Comparison of ENCODE assay signal across 21 mouse cellular contexts in the genomic region with DNA sequence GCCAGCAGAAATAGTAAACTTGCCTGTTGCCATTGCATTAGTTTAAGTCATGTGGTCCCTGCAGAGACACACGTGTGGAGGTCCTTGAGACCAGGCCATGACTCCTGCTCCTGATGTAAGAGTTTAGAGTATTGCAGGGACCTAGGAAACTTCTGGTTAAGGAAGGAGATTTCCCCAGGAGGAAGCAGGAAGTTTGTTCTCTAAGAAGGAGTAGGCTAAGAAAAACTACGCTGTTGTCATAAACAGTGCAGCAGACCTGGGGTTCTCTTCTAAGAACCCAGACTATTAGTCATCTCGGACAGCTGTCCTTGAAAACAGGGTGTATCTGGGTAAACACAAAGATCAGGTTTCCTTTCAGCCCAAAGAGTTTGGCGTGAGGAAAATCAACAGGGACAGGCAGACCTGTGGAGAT. TPM values are rescaled to one million over a fixed set of nuclear protein-coding genes. Genes with fewer than 3 reads are reported as not detected.
DNase-seq lines count a peak whose midpoint lies in the region; ATAC-seq and TF ChIP-seq lines count a peak whose summit lies in the region.
"Had no signal": no experiment of that assay in that cellular context is flagged by ENCODE, and none has a peak within 500 bp of the region (broad histone marks: within the 10 kb centered on the region; RNA-seq: fewer than 3 reads in every experiment).

No protein-coding gene starts in this region.

- WGBS in kidney, postnatal 0 days, result 16% methylated on average over 4 of the region's 4 CpGs
- WGBS in intestine, postnatal 0 days, result 9% methylated on average over 4 of the region's 4 CpGs
- WGBS in hindbrain, embryonic 13.5 days, result 56% methylated on average over 4 of the region's 4 CpGs

- CTCF ChIA-PET in Patski (lab: Charles Lee), result no interaction called here

- ATAC-seq in kidney, postnatal 0 days (replicated peaks; ENCODE audit: low FRiP score, low read depth), result no peak
- no peak for ATAC-seq in Patski
- peak; percentile 68 for ATAC-seq in intestine, postnatal 0 days
- no peak for ATAC-seq in hindbrain, embryonic 13.5 days (ENCODE audit: low FRiP score)
- ATAC-seq: forebrain, embryonic 13.5 days; midbrain, embryonic 16.5 days had no signal

- no peaks in the 10 kb centered on the region for H3K27me3 ChIP-seq in kidney, postnatal 0 days (ENCODE audit: insufficient read depth, low read length)
- H3K27me3 ChIP-seq in Patski (no peaks in the 10 kb centered on the region), myocyte (ENCODE audit: control insufficient read depth, insufficient read depth, insufficient read length) (no peaks in the 10 kb centered on the region)
- no peaks in the 10 kb centered on the region for H3K27me3 ChIP-seq in intestine, postnatal 0 days (replicated peaks; ENCODE audit: control insufficient read depth, insufficient read depth, low read length)
- no peaks in the 10 kb centered on the region for H3K27me3 ChIP-seq in hindbrain, embryonic 13.5 days
- H3K27me3 ChIP-seq: CH12.LX; embryonic facial prominence, embryonic 15.5 days; forebrain, embryonic 13.5 days; neural tube, embryonic 13.5 days; stomach, embryonic 15.5 days had no signal

- POLR2A ChIA-PET in Patski (lab: Charles Lee), result no interaction called here

- in situ Hi-C loops in Patski (cut with MboI; ENCODE audit: low pct_unique_long_range_greater_than_20kb), result no loop called here

- no peaks in the 10 kb centered on the region for H3K79me2 ChIP-seq in myocyte (ENCODE audit: control insufficient read depth, insufficient read depth)

- H3K4me3 ChIP-seq in kidney, postnatal 0 days (replicated peaks; ENCODE audit: low read depth, low read length), result no peak overlapping the region
- H3K4me3 ChIP-seq in intestine, postnatal 0 days (ENCODE audit: low read depth, low read length), result no peak overlapping the region
- H3K4me3 ChIP-seq in myocyte, result no peak overlapping the region
- H3K4me3 ChIP-seq in hindbrain, embryonic 13.5 days, result no peak overlapping the region
- H3K4me3 ChIP-seq: embryonic facial prominence, embryonic 15.5 days; forebrain, embryonic 13.5 days; neural tube, embryonic 13.5 days; stomach, embryonic 15.5 days had no signal

- DNase-seq in kidney, postnatal 0 days (ENCODE audit: low spot score), result peak; percentile 10
- DNase-seq in kidney, adult 18-20 months, result no peak
- peak; percentile 27 for DNase-seq in Patski (ENCODE audit: low read depth, low spot score)
- no peak for DNase-seq in cerebellum, postnatal 25 days
- no peak for DNase-seq in cerebellum, adult 9-10 months
- DNase-seq: heart, adult 18-20 months; kidney, adult 2 months; kidney, postnatal 4 days; retina, postnatal 1 day; thymus, postnatal 25 days had no signal

- H3K9me3 ChIP-seq in kidney, postnatal 0 days (replicated peaks; ENCODE audit: low read length), result no peaks in the 10 kb centered on the region
- no peaks in the 10 kb centered on the region for H3K9me3 ChIP-seq in intestine, postnatal 0 days (ENCODE audit: control insufficient read depth)
- no peaks in the 10 kb centered on the region for H3K9me3 ChIP-seq in hindbrain, embryonic 13.5 days
- H3K9me3 ChIP-seq: embryonic facial prominence, embryonic 15.5 days; forebrain, embryonic 13.5 days; neural tube, embryonic 13.5 days; stomach, embryonic 15.5 days had no signal

- no peak for TF ChIP-seq CTCF in kidney, postnatal 0 days (IDR thresholded peaks at IDR 0.05; ENCODE audit: low read depth)
- no peak for TF ChIP-seq CTCF in Patski (IDR thresholded peaks at IDR 0.05)
- TF ChIP-seq CTCF in intestine, postnatal 0 days (IDR thresholded peaks at IDR 0.05; ENCODE audit: low read depth), result no peak

- no peak overlapping the region for H3K9ac ChIP-seq in kidney, postnatal 0 days (ENCODE audit: low read depth, low read length)
- no peak overlapping the region for H3K9ac ChIP-seq in intestine, postnatal 0 days (ENCODE audit: low read depth, low read length)
- no peak overlapping the region for H3K9ac ChIP-seq in hindbrain, embryonic 13.5 days
- H3K9ac ChIP-seq: embryonic facial prominence, embryonic 15.5 days; forebrain, embryonic 13.5 days; hindbrain, embryonic 14.5 days; liver, embryonic 14.5 days; neural tube, embryonic 13.5 days; stomach, embryonic 15.5 days had no signal

- no peaks in the 10 kb centered on the region for H3K4me1 ChIP-seq in kidney, postnatal 0 days (replicated peaks; ENCODE audit: insufficient read depth, low read length)
- no peaks in the 10 kb centered on the region for H3K4me1 ChIP-seq in intestine, postnatal 0 days (replicated peaks; ENCODE audit: control insufficient read depth, insufficient read depth, low read length)
- no peaks in the 10 kb centered on the region; the same call in 1 of the 2 replicates for H3K4me1 ChIP-seq in hindbrain, embryonic 13.5 days (replicated peaks)
- H3K4me1 ChIP-seq: embryonic facial prominence, embryonic 15.5 days; forebrain, embryonic 13.5 days; neural tube, embryonic 13.5 days; stomach, embryonic 15.5 days had no signal

- H3K4me2 ChIP-seq in kidney, postnatal 0 days (ENCODE audit: low read length), result no peak overlapping the region
- no peak overlapping the region for H3K4me2 ChIP-seq in intestine, postnatal 0 days (replicated peaks; ENCODE audit: low read depth)
- H3K4me2 ChIP-seq in myocyte (ENCODE audit: low read depth), result peak overlapping the region; percentile 94
- no peak overlapping the region for H3K4me2 ChIP-seq in hindbrain, embryonic 13.5 days
- H3K4me2 ChIP-seq: embryonic facial prominence, embryonic 15.5 days; forebrain, embryonic 13.5 days; hindbrain, embryonic 14.5 days; neural tube, embryonic 13.5 days; stomach, embryonic 15.5 days had no signal

- H3K27ac ChIP-seq in kidney, postnatal 0 days, result 0 out of 2 replicates have a peak overlapping the region, but pooled peaks have one; percentile 8
- H3K27ac ChIP-seq in intestine, postnatal 0 days (ENCODE audit: low read depth, low read length), result no peak overlapping the region
- H3K27ac ChIP-seq in hindbrain, embryonic 13.5 days, result no peak overlapping the region
- H3K27ac ChIP-seq: embryonic facial prominence, embryonic 15.5 days; forebrain, embryonic 13.5 days; hindbrain, embryonic 14.5 days; liver, embryonic 14.5 days; neural tube, embryonic 13.5 days; stomach, embryonic 15.5 days had no signal

- no peaks in the 10 kb centered on the region for H3K36me3 ChIP-seq in kidney, postnatal 0 days (ENCODE audit: insufficient read depth, low read length)
- no peaks in the 10 kb centered on the region for H3K36me3 ChIP-seq in intestine, postnatal 0 days (ENCODE audit: control insufficient read depth, insufficient read depth)
- no peaks in the 10 kb centered on the region for H3K36me3 ChIP-seq in myocyte (ENCODE audit: control insufficient read depth, insufficient read depth)
- H3K36me3 ChIP-seq in hindbrain, embryonic 13.5 days, result no peaks in the 10 kb centered on the region
- H3K36me3 ChIP-seq: embryonic facial prominence, embryonic 15.5 days; neural tube, embryonic 13.5 days; stomach, embryonic 15.5 days had no signal

- H3ac ChIP-seq in myocyte (ENCODE audit: control insufficient read depth, insufficient read length), result no peak overlapping the region

- TF ChIP-seq POLR2A in myocyte (IDR thresholded peaks at IDR 0.05; ENCODE audit: insufficient read length, low read depth), result peak; percentile 15

TF ChIP-seq in myocyte, 11 proteins besides CTCF, POLR2A, EP300 and RAD21:
- no peak for TF ChIP-seq POLR2AphosphoS2 (IDR thresholded peaks at IDR 0.05; ENCODE audit: insufficient read length, low read depth)
- TF ChIP-seq REST (IDR thresholded peaks at IDR 0.05; ENCODE audit: insufficient read depth, insufficient read length), result no peak
- peak; percentile 46 to 76 (median 74) for TF ChIP-seq MYOD1 (IDR thresholded peaks at IDR 0.05; ENCODE audit: control insufficient read depth in 1 of 3, insufficient read length in 2 of 3, low read depth in 2 of 3)
- TF ChIP-seq CEBPB (IDR thresholded peaks at IDR 0.05; ENCODE audit: insufficient read depth, poor library complexity, severe bottlenecking), result peak; percentile 90; the same call in 1 of the 2 replicates
- peak; percentile 77 for TF ChIP-seq TCF12 (IDR thresholded peaks at IDR 0.05; ENCODE audit: insufficient read depth, poor library complexity, severe bottlenecking)
- peak; percentile 85 for TF ChIP-seq MAX (IDR thresholded peaks at IDR 0.05; ENCODE audit: low read depth)
- TF ChIP-seq USF1 (IDR thresholded peaks at IDR 0.05; ENCODE audit: low read depth), result peak; percentile 70
- peak in 2 of 3 experiments; percentile 9 to 80 for TF ChIP-seq MYOG (IDR thresholded peaks at IDR 0.05; ENCODE audit: control insufficient read depth in 1 of 3, insufficient read depth in 1 of 3, insufficient read length in 2 of 3, low read depth in 2 of 3)

RNA-seq across cellular contexts. Expression of gene Mrpl42, which starts 36.2 kb away (rescaled TPM):
- 427 and 432 TPM in 2 replicates for polyA plus RNA-seq in kidney, postnatal 0 days (2015; fragmentation: Nextera tagmentation; extraction: Ambion mirVana)
- 198 TPM for polyA plus RNA-seq in Patski (2021)
- polyA plus RNA-seq in intestine, postnatal 0 days (2015; fragmentation: Nextera tagmentation; extraction: Ambion mirVana), result 221 and 233 TPM in 2 replicates
- polyA plus RNA-seq in myocyte (2012; fragmentation: generic; extraction: Trizol), result 177 TPM
- 252 and 268 TPM in 2 replicates for polyA plus RNA-seq in hindbrain, embryonic 13.5 days (2015; fragmentation: Nextera tagmentation; extraction: Ambion mirVana)

RNA-seq across cellular contexts. Expression of gene Socs2, which starts 48.5 kb away (rescaled TPM):
- 122 and 124 TPM in 2 replicates for polyA plus RNA-seq in kidney, postnatal 0 days (2015; fragmentation: Nextera tagmentation; extraction: Ambion mirVana)
- polyA plus RNA-seq in Patski (2021) (42.7 TPM), myocyte (2012; fragmentation: generic; extraction: Trizol) (27.5 TPM)
- polyA plus RNA-seq in intestine, postnatal 0 days (2015; fragmentation: Nextera tagmentation; extraction: Ambion mirVana), result 158 and 160 TPM in 2 replicates
- polyA plus RNA-seq in hindbrain, embryonic 13.5 days (2015; fragmentation: Nextera tagmentation; extraction: Ambion mirVana), result 118 and 138 TPM in 2 replicates

RNA-seq across cellular contexts. Expression of gene Ube2n, which starts 49.5 kb away (rescaled TPM):
- 277 and 296 TPM in 2 replicates for polyA plus RNA-seq in kidney, postnatal 0 days (2015; fragmentation: Nextera tagmentation; extraction: Ambion mirVana)
- polyA plus RNA-seq in Patski (2021), result 132 TPM
- polyA plus RNA-seq in intestine, postnatal 0 days (2015; fragmentation: Nextera tagmentation; extraction: Ambion mirVana), result 154 and 167 TPM in 2 replicates
- 157 TPM for polyA plus RNA-seq in myocyte (2012; fragmentation: generic; extraction: Trizol)
- 403 and 411 TPM in 2 replicates for polyA plus RNA-seq in hindbrain, embryonic 13.5 days (2015; fragmentation: Nextera tagmentation; extraction: Ambion mirVana)

Comparison
In these comparisons a context has a peak if more than half of its experiments do, and no peak if none do; other contexts are left out.
1. DNase-seq: peak in kidney, postnatal 0 days (single experiment) and Patski (single experiment); none in kidney, adult 18-20 months (single experiment), cerebellum, postnatal 25 days (0 of 2) and cerebellum, adult 9-10 months (single experiment).